Mouse (Mus musculus) hindbrain, postnatal 0 days (tissue): Measurements from ENCODE around the gene Mrpl35. TPM values are rescaled to one million over a fixed set of nuclear protein-coding genes. Genes with fewer than 3 reads are reported as not detected.

Experiments used
- ATAC-seq: fragments of 200-750 bp; cut with Nextera tagmentation; 2 replicates; pipeline ENCODE4 v1.8.0; 2017; ENCODE audit warnings: mild to moderate bottlenecking, moderate TSS enrichment, moderate library complexity
- DNase-seq: peaks from one replicate; pipeline ENCODE4 v3.0.0-alpha.2; 2015; ENCODE audit warnings: low spot score
- H3K27ac ChIP-seq: fragments of 300-500 bp; sonication (generic); 2 replicates; pipeline ENCODE4 v1.5.1; 2014; ENCODE audit warnings: mild to moderate bottlenecking
- H3K27me3 ChIP-seq: fragments of 300-500 bp; sonication (generic); 2 replicates; pipeline ENCODE4 v1.6.1; 2014; ENCODE audit warnings: low read length, mixed read lengths; ENCODE audit not compliant: insufficient read depth
- H3K36me3 ChIP-seq: fragments of 300-500 bp; sonication (generic); 2 replicates; pipeline ENCODE4 v1.6.1; 2014; ENCODE audit warnings: low read length, mixed read lengths; ENCODE audit not compliant: insufficient read depth
- H3K4me1 ChIP-seq: fragments of 300-500 bp; sonication (generic); 2 replicates; pipeline ENCODE4 v1.6.1; 2014; ENCODE audit warnings: antibody characterized with exemption, low read length, mixed read lengths; ENCODE audit not compliant: insufficient read depth
- H3K4me2 ChIP-seq: fragments of 300-500 bp; sonication (generic); 2 replicates; pipeline ENCODE4 v1.6.1; 2014; ENCODE audit warnings: low read depth, mild to moderate bottlenecking, low read length, moderate library complexity, mixed read lengths
- H3K4me3 ChIP-seq: fragments of 300-500 bp; sonication (generic); 2 replicates; pipeline ENCODE4 v1.5.1; 2014; ENCODE audit warnings: low read length
- H3K9ac ChIP-seq: fragments of 300-500 bp; sonication (generic); replicated peaks from 2 replicates; pipeline ENCODE4 v1.6.1; 2014; ENCODE audit warnings: mild to moderate bottlenecking, low read length, moderate library complexity, mixed read lengths
- H3K9me3 ChIP-seq: fragments of 300-500 bp; sonication (generic); 2 replicates; pipeline ENCODE4 v1.6.1; 2016; ENCODE audit warnings: low read length, mixed read lengths
- CTCF ChIP-seq: IDR thresholded peaks from 2 replicates; pipeline ENCODE4 v1.5.1; 2016; ENCODE audit warnings: antibody characterized with exemption, control low read depth, low read depth
- WGBS: fragments of 180-500 bp; shearing (Covaris S2); extraction: QIAGEN DNeasy Blood & Tissue Kit; methylation state at CpG from one replicate; pipeline ENCODE4 v1.1.7; 2014; 5-methylcytosine and 5-hydroxymethylcytosine counted together
- polyA plus RNA-seq: library from polyadenylated mRNA; unstranded; fragments of >200 nt; fragmentation: Nextera tagmentation; extraction: Ambion mirVana; gene quantifications from 2 replicates; pipeline ENCODE4 v1.2.1, GENCODE M21; 2015
- total RNA-seq: library from RNA; depleted of rRNA; stranded (reverse); fragments of >200 nt; gene quantifications from 2 replicates; pipeline ENCODE4 v1.2.3, GENCODE M21; 2014

The Mrpl35 gene
- total and polyA plus RNA-seq, 2 experiments from 2014 or later: 8.3 to 51.8 TPM

DNA sequence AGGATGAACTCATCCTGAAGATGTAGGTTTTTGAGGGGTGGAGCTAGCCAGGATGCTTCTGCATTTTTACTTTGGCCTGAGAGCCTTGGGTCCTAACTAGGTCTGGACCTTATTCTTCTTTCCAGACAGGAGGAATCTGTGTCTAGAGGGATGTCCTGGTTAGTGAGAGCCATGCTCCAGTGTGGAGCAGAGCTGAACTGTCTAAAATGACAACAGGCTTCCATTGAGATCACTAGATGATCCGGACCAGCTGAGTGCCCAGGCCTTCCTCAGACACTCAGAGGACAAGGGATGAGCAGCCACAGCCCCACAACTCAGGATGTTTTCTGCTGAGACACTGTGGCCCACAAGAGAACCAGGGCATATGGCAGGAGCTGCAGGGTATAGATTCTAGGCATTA lies 23.2 kb downstream of the Mrpl35 start:
- Histone ChIP-seq H3K4me1 (no peaks in the 10 kb centered on the region), H3K36me3 (peaks cover 8% of the 10 kb centered on the region), H3K4me2 (no peak overlapping the region), H3K27me3 (no peaks in the 10 kb centered on the region), H3K4me3 (no peak overlapping the region), H3K27ac (peak overlapping the region; percentile 67; the same call in 1 of the 2 replicates), H3K9ac (0 out of 2 replicates have a peak overlapping the region, but pooled peaks have one; percentile 21), H3K9me3 (no peaks in the 10 kb centered on the region)
- no peak for TF ChIP-seq CTCF
- WGBS: 88% methylated on average over 1 of the region's 1 CpGs
- no peak for DNase-seq
- peak; percentile 25; the same call in 1 of the 2 replicates for ATAC-seq

DNA sequence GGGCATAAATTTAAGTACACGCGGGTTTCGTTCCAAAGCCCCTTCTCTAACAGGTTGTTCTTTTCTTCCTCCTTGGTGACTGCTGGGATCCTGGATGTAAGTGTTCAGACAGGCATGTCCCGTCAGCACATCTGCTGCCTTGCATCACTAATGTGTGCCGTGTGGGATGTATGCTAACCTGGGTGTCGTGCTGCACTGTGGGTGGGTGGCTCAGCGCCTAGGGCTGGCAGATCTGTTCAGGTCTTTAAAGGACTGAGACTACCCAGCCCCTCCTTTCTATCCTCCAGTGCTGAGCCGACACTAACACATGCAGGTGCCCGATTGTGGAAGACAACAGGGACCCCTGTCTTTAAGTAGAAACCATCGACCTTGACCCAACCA lies 25.1 kb downstream of the Mrpl35 start:
- H3K4me1 ChIP-seq: no peaks in the 10 kb centered on the region
- H3K9me3 ChIP-seq: no peaks in the 10 kb centered on the region
- H3K36me3 ChIP-seq: peaks cover 6% of the 10 kb centered on the region; the same call in 1 of the 2 replicates
- no peak for TF ChIP-seq CTCF
- H3K9ac ChIP-seq: no peak overlapping the region
- no peaks in the 10 kb centered on the region for H3K27me3 ChIP-seq
- no peak overlapping the region for H3K4me2 ChIP-seq
- H3K27ac ChIP-seq: no peak overlapping the region
- DNase-seq: no peak
- WGBS: 46% methylated on average over 10 of the region's 10 CpGs
- no peak overlapping the region for H3K4me3 ChIP-seq
- ATAC-seq: no peak

DNA sequence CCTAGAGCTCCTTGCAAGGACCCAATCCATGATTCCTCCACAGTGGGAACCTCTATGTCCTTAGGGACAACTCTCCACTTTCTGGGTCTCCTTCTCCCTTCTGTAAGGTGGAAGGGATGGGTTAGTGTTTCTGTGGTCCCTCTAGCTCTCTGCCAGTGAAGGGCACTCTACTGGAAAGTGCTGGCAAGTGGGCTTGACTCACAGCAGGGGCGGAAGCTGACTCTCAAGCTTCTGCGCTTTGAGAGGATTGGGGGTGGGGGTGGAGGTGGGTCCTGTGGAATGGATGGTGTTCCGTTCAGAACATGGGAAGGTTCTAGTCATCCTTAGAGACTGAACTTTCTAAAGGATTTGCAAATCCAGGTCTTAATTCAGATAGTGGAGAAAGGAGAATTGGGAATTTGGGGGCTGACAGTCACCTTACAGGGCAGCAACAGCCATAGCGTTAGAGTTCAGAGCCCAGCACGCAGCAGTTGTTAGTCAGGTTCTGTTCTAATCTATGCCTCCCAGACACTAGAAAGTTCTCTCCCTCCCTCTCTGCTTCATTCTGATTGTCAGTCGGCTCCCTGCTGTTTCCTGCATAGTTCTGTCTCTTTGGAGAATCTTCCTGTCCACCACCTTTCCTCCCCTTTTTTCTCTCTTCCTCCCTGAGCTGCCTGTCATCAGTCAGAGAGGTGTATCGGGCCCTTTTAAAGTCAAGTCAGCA lies 25.6 kb downstream of the Mrpl35 start:
- H3K4me3 ChIP-seq: no peak overlapping the region
- TF ChIP-seq CTCF: no peak
- WGBS: 50% methylated on average over 7 of the region's 7 CpGs

DNA sequence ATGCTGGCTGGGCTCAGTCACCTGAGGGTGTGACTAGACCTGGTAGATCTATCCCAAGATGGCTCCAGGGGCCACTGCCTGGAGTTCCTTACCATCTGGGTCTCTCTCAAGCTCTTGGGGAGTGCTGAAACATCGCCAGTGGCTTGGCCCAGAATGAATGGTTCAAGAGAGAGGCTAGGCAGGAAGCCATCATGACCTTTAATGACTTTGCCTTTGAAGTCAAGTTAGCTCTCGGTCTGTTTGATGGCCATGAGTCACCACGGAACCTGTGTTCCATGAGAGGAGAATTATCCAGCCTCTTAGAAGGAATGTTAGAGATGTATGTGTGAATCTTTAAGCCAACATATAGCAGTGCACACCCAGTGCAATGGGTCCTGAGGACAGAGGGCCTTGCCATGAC lies 27.4 kb downstream of the Mrpl35 start:
- no peak for DNase-seq
- Histone ChIP-seq H3K9ac (no peak overlapping the region), H3K4me3 (no peak overlapping the region), H3K36me3 (no peaks in the 10 kb centered on the region; the same call in 1 of the 2 replicates), H3K27ac (no peak overlapping the region), H3K4me1 (no peaks in the 10 kb centered on the region), H3K4me2 (no peak overlapping the region), H3K9me3 (no peaks in the 10 kb centered on the region), H3K27me3 (no peaks in the 10 kb centered on the region)
- ATAC-seq: no peak
- 74% methylated on average over 3 of the region's 3 CpGs for WGBS
- no peak for TF ChIP-seq CTCF

More for the DNA sequence above, 25.6 kb downstream of the Mrpl35 start:
- Histone ChIP-seq H3K9me3 (no peaks in the 10 kb centered on the region), H3K4me2 (no peak overlapping the region), H3K9ac (no peak overlapping the region), H3K36me3 (peaks cover 6% of the 10 kb centered on the region; the same call in 1 of the 2 replicates), H3K27ac (no peak overlapping the region), H3K27me3 (no peaks in the 10 kb centered on the region), H3K4me1 (no peaks in the 10 kb centered on the region)
- no peak for DNase-seq
- ATAC-seq: no peak

DNA sequence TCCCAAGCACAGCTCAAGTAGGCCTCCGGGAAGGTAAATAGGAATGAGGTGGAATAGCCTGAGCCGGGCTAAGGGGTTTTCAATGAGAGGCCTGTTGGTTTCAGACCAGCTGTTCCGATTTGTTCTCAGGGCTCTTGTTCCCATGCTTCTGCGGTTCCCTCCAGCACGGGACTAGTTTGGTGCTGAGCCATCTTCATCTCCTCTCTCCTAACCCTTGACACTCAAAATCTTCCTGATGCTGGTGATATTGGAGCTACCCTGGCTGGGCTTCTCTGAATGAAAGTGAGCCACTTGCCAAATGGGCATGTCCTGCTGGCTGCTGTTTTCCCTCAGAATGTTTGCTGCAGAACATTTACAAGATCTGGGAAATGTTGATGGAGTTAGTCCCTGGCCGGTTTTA lies 35.0 kb downstream of the Mrpl35 start:
- Histone ChIP-seq H3K4me2 (no peak overlapping the region), H3K9me3 (no peaks in the 10 kb centered on the region), H3K4me3 (no peak overlapping the region), H3K36me3 (peaks cover 12% of the 10 kb centered on the region; the same call in 1 of the 2 replicates), H3K27ac (no peak overlapping the region), H3K9ac (no peak overlapping the region), H3K27me3 (no peaks in the 10 kb centered on the region), H3K4me1 (no peaks in the 10 kb centered on the region)
- no peak for TF ChIP-seq CTCF
- WGBS: 79% methylated on average over 6 of the region's 6 CpGs
- DNase-seq (no peak), ATAC-seq (no peak)

DNA sequence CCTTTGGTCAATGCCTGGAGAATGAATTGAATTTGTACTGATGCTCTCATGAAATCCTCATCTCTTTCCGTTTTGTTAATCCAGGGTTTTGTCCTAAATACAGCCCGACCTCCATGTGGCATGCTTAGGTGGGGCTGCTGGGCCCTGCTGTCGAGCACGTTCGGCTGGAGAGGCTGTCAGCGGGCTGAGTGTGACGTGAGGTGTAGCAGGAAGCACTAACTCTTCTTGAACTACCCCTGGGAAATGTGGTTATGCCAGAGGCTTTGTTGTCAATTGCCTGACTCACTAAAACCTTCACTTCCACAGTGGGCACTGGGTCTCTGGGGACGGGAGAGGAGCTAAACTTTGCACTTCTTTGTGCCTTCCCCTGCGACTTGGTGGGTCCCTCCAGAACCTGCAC lies 38.4 kb downstream of the Mrpl35 start:
- Histone ChIP-seq H3K36me3 (peaks cover 20% of the 10 kb centered on the region; the same call in 1 of the 2 replicates), H3K4me3 (no peak overlapping the region), H3K9me3 (no peaks in the 10 kb centered on the region), H3K4me1 (no peaks in the 10 kb centered on the region), H3K4me2 (no peak overlapping the region), H3K27me3 (no peaks in the 10 kb centered on the region), H3K9ac (no peak overlapping the region), H3K27ac (no peak overlapping the region)
- DNase-seq: no peak
- no peak for ATAC-seq
- 80% methylated on average over 9 of the region's 9 CpGs for WGBS
- no peak for TF ChIP-seq CTCF

DNA sequence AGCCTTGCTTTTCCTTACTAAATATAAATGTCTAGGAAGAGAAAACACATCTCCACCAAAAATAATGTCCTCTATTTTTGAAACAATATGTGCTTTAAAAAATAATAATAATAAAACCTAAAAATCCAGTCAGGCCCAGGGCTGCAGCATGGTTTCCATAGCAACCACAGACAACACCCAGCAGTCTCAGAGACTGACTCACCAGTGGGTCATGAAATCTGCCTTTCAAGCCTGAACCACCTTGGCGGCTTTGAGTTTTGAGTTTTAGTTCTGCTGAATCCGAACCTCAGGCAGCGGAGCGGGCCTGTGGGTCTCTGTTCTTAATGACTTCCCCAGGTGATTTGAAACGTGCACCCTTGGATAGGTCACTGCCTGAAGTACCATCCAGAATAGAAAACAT lies 43.6 kb downstream of the Mrpl35 start:
- no peaks in the 10 kb centered on the region for H3K27me3 ChIP-seq
- 84% methylated on average over 5 of the region's 5 CpGs for WGBS
- H3K9me3 ChIP-seq: no peaks in the 10 kb centered on the region
- peaks cover 48% of the 10 kb centered on the region; the same call in 1 of the 2 replicates for H3K36me3 ChIP-seq
- H3K9ac ChIP-seq: no peak overlapping the region
- no peak overlapping the region for H3K27ac ChIP-seq
- TF ChIP-seq CTCF: no peak
- ATAC-seq (no peak), DNase-seq (no peak)
- no peak overlapping the region for H3K4me3 ChIP-seq
- no peak overlapping the region for H3K4me2 ChIP-seq
- H3K4me1 ChIP-seq: no peaks in the 10 kb centered on the region
